Mouse (Mus musculus) MEL (cell line): ENCODE measurements around the gene Atp6v1e1. TPM values are rescaled to one million over a fixed set of nuclear protein-coding genes. Genes with fewer than 3 reads are reported as not detected.

ENCODE experiments used
- DNase-seq: peaks from one replicate; pipeline ENCODE4 v3.0.0; 2011; ENCODE audit warnings: low read depth, low spot score
- H3K27ac ChIP-seq: 2 replicates; pipeline ENCODE4 v1.5.1; 2012; ENCODE audit warnings: low read depth, mild to moderate bottlenecking, control low read depth, low read length, moderate library complexity; ENCODE audit not compliant: control insufficient read depth
- H3K27me3 ChIP-seq, 2 experiments: fragments of 150-350 bp in 1 of 2; sonication (generic) in 1 of 2; 2 replicates each; pipeline ENCODE4 v1.6.1; 2012; ENCODE audit warnings: low read length in 2 of 2, mild to moderate bottlenecking in 2 of 2, improper control_type of control experiment in 1 of 2, moderate library complexity in 1 of 2; ENCODE audit not compliant: insufficient read depth in 2 of 2, control insufficient read depth in 1 of 2
- H3K36me3 ChIP-seq, 2 experiments: 2 replicates each; pipeline ENCODE4 v1.6.1; 2012 to 2014; ENCODE audit warnings: low read length in 2 of 2, improper control_type of control experiment in 1 of 2, inconsistent platforms in 1 of 2, mild to moderate bottlenecking in 1 of 2; ENCODE audit not compliant: insufficient read depth in 2 of 2, control insufficient read depth in 1 of 2
- H3K4me1 ChIP-seq, 2 experiments: fragments of 150-350 bp in 1 of 2; sonication (generic) in 1 of 2; 2 replicates each; pipeline ENCODE4 v1.6.1; 2012; ENCODE audit warnings: low read length in 2 of 2, improper control_type of control experiment in 1 of 2, mild to moderate bottlenecking in 1 of 2; ENCODE audit not compliant: insufficient read depth in 2 of 2, control insufficient read depth in 1 of 2
- H3K4me3 ChIP-seq, 2 experiments: fragments of 150-350 bp in 1 of 2; sonication (generic) in 1 of 2; 2 replicates each; pipeline ENCODE4 v1.5.1; 2012; ENCODE audit warnings: low read depth in 2 of 2, low read length in 2 of 2, mild to moderate bottlenecking in 2 of 2, moderate library complexity in 2 of 2, control low read depth in 1 of 2, improper control_type of control experiment in 1 of 2; ENCODE audit not compliant: control insufficient read depth in 1 of 2, insufficient read depth in 1 of 2
- H3K79me2 ChIP-seq: 2 replicates; pipeline ENCODE4 v1.6.1; 2012; ENCODE audit warnings: mild to moderate bottlenecking, low read length, moderate library complexity; ENCODE audit not compliant: control insufficient read depth, poor library complexity, insufficient read depth
- H3K9ac ChIP-seq: 2 replicates; pipeline ENCODE4 v1.6.1; 2012; ENCODE audit warnings: low read depth, mild to moderate bottlenecking, control low read depth, low read length, moderate library complexity; ENCODE audit not compliant: control insufficient read depth, poor library complexity, severe bottlenecking
- H3K9me3 ChIP-seq: fragments of 150-350 bp; sonication (generic); replicated peaks from 2 replicates; pipeline ENCODE4 v1.6.1; 2012; ENCODE audit warnings: mild to moderate bottlenecking, low read length, improper control_type of control experiment, moderate library complexity; ENCODE audit not compliant: insufficient read depth
- BHLHE40 ChIP-seq: IDR thresholded peaks from 2 replicates; pipeline ENCODE4 v1.6.1; 2012; ENCODE audit warnings: low read depth, mild to moderate bottlenecking, inconsistent platforms, low read length, improper control_type of control experiment, borderline replicate concordance
- HCFC1 ChIP-seq: IDR thresholded peaks from 2 replicates; pipeline ENCODE4 v1.6.1; 2012; ENCODE audit warnings: low read depth, mild to moderate bottlenecking, inconsistent platforms, low read length, improper control_type of control experiment, moderate library complexity
- JUND ChIP-seq: IDR thresholded peaks from 2 replicates; pipeline ENCODE4 v1.6.1; 2011; ENCODE audit warnings: low read depth, mild to moderate bottlenecking, improper control_type of control experiment, low read length
- KAT2A ChIP-seq: conservative IDR thresholded peaks from 2 replicates; pipeline ENCODE4 v1.6.1; 2012; ENCODE audit warnings: low read depth, low read length, improper control_type of control experiment, inconsistent platforms
- MAX ChIP-seq: IDR thresholded peaks from 2 replicates; pipeline ENCODE4 v1.6.1; 2011; ENCODE audit warnings: low read length, improper control_type of control experiment
- MAZ ChIP-seq: IDR thresholded peaks from 2 replicates; pipeline ENCODE4 v1.6.1; 2012; ENCODE audit warnings: low read depth, mild to moderate bottlenecking, inconsistent platforms, low read length, improper control_type of control experiment
- NRF1 ChIP-seq: IDR thresholded peaks from 2 replicates; pipeline ENCODE4 v1.6.1; 2014; ENCODE audit warnings: low read depth, mild to moderate bottlenecking, inconsistent platforms, low read length, improper control_type of control experiment, moderate library complexity; ENCODE audit not compliant: poor library complexity, insufficient read depth, severe bottlenecking
- RAD21 ChIP-seq: IDR thresholded peaks from 2 replicates; pipeline ENCODE4 v1.6.1; 2011; ENCODE audit warnings: mild to moderate bottlenecking, low read depth, low read length, improper control_type of control experiment
- SIN3A ChIP-seq: IDR thresholded peaks from 2 replicates; pipeline ENCODE4 v1.6.1; 2012; ENCODE audit warnings: low read length, improper control_type of control experiment, inconsistent platforms
- TBP ChIP-seq: IDR thresholded peaks from 2 replicates; pipeline ENCODE4 v1.8.0; 2011; ENCODE audit warnings: low read depth, low read length, improper control_type of control experiment
- UBTF ChIP-seq: IDR thresholded peaks from 2 replicates; pipeline ENCODE4 v1.6.1; 2012; ENCODE audit warnings: low read depth, mild to moderate bottlenecking, inconsistent platforms, low read length, improper control_type of control experiment, moderate library complexity, borderline replicate concordance; ENCODE audit not compliant: insufficient read depth
- USF1 ChIP-seq: IDR thresholded peaks from 2 replicates; pipeline ENCODE4 v1.6.1; 2014; ENCODE audit warnings: low read depth, mild to moderate bottlenecking, inconsistent platforms, low read length, improper control_type of control experiment, moderate library complexity
- USF2 ChIP-seq, 2 experiments: IDR thresholded peaks; 2 replicates each; pipeline ENCODE4 v1.6.1; 2011 to 2012; ENCODE audit warnings: improper control_type of control experiment in 2 of 2, low read length in 2 of 2, borderline replicate concordance in 1 of 2, inconsistent platforms in 1 of 2, low read depth in 1 of 2, mild to moderate bottlenecking in 1 of 2; ENCODE audit not compliant: insufficient read depth in 1 of 2
- ZC3H11A ChIP-seq: IDR thresholded peaks from 2 replicates; pipeline ENCODE4 v1.6.1; 2012; ENCODE audit warnings: low read depth, mild to moderate bottlenecking, inconsistent platforms, low read length, improper control_type of control experiment
- ZKSCAN1 ChIP-seq: IDR thresholded peaks from 2 replicates; pipeline ENCODE4 v1.6.1; 2012; ENCODE audit warnings: low read depth, mild to moderate bottlenecking, inconsistent platforms, low read length, improper control_type of control experiment, moderate library complexity
- ZNF384 ChIP-seq: IDR thresholded peaks from 2 replicates; pipeline ENCODE4 v1.6.1; 2012; ENCODE audit warnings: low read depth, mild to moderate bottlenecking, inconsistent platforms, low read length, improper control_type of control experiment
- polyA plus RNA-seq, 2 experiments: library from polyadenylated mRNA; stranded (reverse) in 1 of 2; unstranded in 1 of 2; fragments of >175 nt in 1 of 2; fragments of >200 nt in 1 of 2; gene quantifications; 2 replicates each; pipeline versions ENCODE4 v1.2.1 to v1.2.4; 2012; ENCODE audit warnings: low replicate concordance in 2 of 2, low read depth in 1 of 2; ENCODE audit not compliant: insufficient read length in 2 of 2, insufficient read depth in 1 of 2, missing spikeins in 1 of 2
- total RNA-seq: library from RNA; depleted of rRNA; stranded (reverse); fragments of 300-350 nt; gene quantifications from 2 replicates; pipeline ENCODE4 v1.2.3, GENCODE M21; 2012

The Atp6v1e1 gene
- total and polyA plus RNA-seq, 3 experiments: 123 to 129 TPM; not detected in 1

GRCm38 (mm10) chr6:120778226-120778625, 44.4 kb downstream of the Atp6v1e1 start:
- no peaks in the 10 kb centered on the region for H3K27me3 ChIP-seq
- H3K79me2 ChIP-seq: no peaks in the 10 kb centered on the region
- no peak overlapping the region for H3K4me3 ChIP-seq
- H3K36me3 ChIP-seq: peaks cover 0 to 5% of the 10 kb centered on the region in 2 experiments; a peak in 2 of 4 replicates
- no peak for DNase-seq
- no peak overlapping the region for H3K9ac ChIP-seq
- peaks cover 0 to 9% of the 10 kb centered on the region in 2 experiments; a peak in 3 of 4 replicates for H3K4me1 ChIP-seq
- H3K9me3 ChIP-seq: no peaks in the 10 kb centered on the region
- no peak for TF ChIP-seq KAT2A
- TF ChIP-seq HCFC1: no peak
- no peak for TF ChIP-seq USF1
- TF ChIP-seq MAX: no peak
- TF ChIP-seq SIN3A: no peak
- TF ChIP-seq BHLHE40: no peak
- no peak for TF ChIP-seq TBP
- no peak for TF ChIP-seq ZKSCAN1
- no peak for TF ChIP-seq UBTF
- no peak for TF ChIP-seq NRF1
- TF ChIP-seq, all 39 proteins: peak for 0
- H3K27ac ChIP-seq: no peak overlapping the region

DNA sequence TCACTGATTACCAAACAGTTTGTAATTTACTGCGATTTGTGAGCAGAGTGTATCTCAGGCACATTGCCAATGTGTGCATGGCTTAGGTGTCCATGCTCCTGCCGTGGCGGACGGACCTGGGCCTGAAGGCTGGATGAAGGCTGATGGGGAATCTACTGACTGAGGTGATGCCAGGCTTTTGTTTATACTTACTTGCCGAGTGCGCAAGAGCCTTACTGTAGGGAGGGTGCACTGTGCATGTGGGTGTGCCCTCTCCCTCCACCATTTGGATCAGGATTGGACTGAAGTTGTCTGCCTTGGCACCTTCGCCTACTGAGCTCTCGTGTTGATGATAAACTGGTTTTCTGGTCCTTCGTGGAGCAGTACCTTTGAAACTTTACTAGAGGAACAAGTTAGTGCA, 45.1 kb downstream of the Atp6v1e1 start:
- Histone ChIP-seq H3K79me2 (no peaks in the 10 kb centered on the region), H3K27me3 (no peaks in the 10 kb centered on the region), H3K4me3 (no peak overlapping the region)
- DNase-seq: no peak
- TF ChIP-seq RAD21: no peak
- no peak for TF ChIP-seq USF2 (IDR thresholded peaks at IDR 0.05; ENCODE audit: borderline replicate concordance in 1 of 2, insufficient read depth in 1 of 2, low read depth in 1 of 2, low read length in 2 of 2)
- TF ChIP-seq ZC3H11A: no peak
- TF ChIP-seq MAZ: no peak
- TF ChIP-seq ZNF384: no peak
- TF ChIP-seq JUND: no peak
- no peak for TF ChIP-seq SIN3A
- TF ChIP-seq, all 39 proteins: peak for 0
- Histone ChIP-seq H3K27ac (no peak overlapping the region), H3K9me3 (no peaks in the 10 kb centered on the region), H3K4me1 (peaks cover 0 to 4% of the 10 kb centered on the region in 2 experiments; a peak in 1 of 4 replicates), H3K9ac (no peak overlapping the region), H3K36me3 (no peaks in the 10 kb centered on the region; a peak in 1 of 4 replicates)
